Mouse (Mus musculus): ENCODE data around the gene Ubp1. TPM values are rescaled to one million over a fixed set of nuclear protein-coding genes. Genes with fewer than 3 reads are reported as not detected.

The Ubp1 gene
- 71.2 TPM for polyA plus RNA-seq (2017; shearing (Covaris generic))

GRCm38 (mm10) chr9:113930534-113931374, at the start of gene Ubp1:
TSS of gene Ubp1 (plus strand) at chr9:113930934.

Other genes starting within 250 kb of the Ubp1 start
- gene Pdcd6ip, start 222.7 kb upstream of the Ubp1 start, polyA plus RNA-seq (2017; shearing (Covaris generic)) = 167 TPM
- 19.5 TPM for gene Clasp2, start 189.5 kb upstream of the Ubp1 start, polyA plus RNA-seq (2017; shearing (Covaris generic))
- 0.56 TPM for gene Fbxl2, start 115.3 kb downstream of the Ubp1 start, polyA plus RNA-seq (2017; shearing (Covaris generic))
- gene Susd5, start 126.2 kb downstream of the Ubp1 start, polyA plus RNA-seq (2017; shearing (Covaris generic)) = not detected